ENCODE assay signal across 20 mouse cellular contexts in the genomic region with DNA sequence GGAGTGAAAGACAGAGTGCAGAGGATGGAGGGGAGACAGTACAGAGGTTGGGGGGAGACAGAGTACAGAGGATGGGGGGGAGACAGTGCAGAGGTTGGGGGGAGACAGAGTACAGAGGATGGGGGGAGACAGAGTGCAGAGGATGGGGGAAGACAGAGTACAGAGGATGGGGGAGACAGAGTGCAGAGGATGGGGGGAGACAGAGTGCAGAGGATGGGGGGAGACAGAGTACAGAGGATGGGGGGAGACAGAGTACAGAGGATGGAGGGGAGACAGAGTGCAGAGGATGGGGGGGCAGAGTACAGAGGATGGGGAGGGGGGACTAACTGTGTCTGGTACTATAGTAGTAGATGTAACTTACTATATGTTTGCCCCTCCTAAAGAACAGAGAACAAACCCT. TPM values are rescaled to one million over a fixed set of nuclear protein-coding genes. Genes with fewer than 3 reads are reported as not detected.
A peak's percentile ranks its signal among the peaks of the same experiment; 100 is the strongest.
DNase-seq lines count a peak whose midpoint lies in the region; ATAC-seq and TF ChIP-seq lines count a peak whose summit lies in the region.
"Had no signal": no experiment of that assay in that cellular context is flagged by ENCODE, and none has a peak within 500 bp of the region (broad histone marks: within the 10 kb centered on the region; RNA-seq: fewer than 3 reads in every experiment).

No protein-coding gene starts in this region.

- ATAC-seq in heart, postnatal 0 days (ENCODE audit: insufficient read depth, low read depth): no peak
- peak; percentile 63; the same call in 1 of the 2 replicates for ATAC-seq in megakaryocyte-erythroid progenitor cell, adult 5-6 weeks (replicated peaks; ENCODE audit: low FRiP score, low TSS enrichment, poor library complexity, severe bottlenecking)
- ATAC-seq: activated CD4-positive, CD25-positive, alpha-beta regulatory T cell, adult 4 months; inflammation-experienced regulatory T-cells, adult 6 months had no signal

- H3K9me3 ChIP-seq in heart, embryonic 10.5 days: no peaks in the 10 kb centered on the region
- H3K9me3 ChIP-seq in heart, postnatal 0 days (replicated peaks; ENCODE audit: control insufficient read depth, low read length): no peaks in the 10 kb centered on the region
- H3K9me3 ChIP-seq: embryonic facial prominence, embryonic 13.5 days; G1E; hindbrain, embryonic 13.5 days had no signal

- TF ChIP-seq EP300 in heart, postnatal 0 days (IDR thresholded peaks at IDR 0.05; ENCODE audit: low read depth): no peak

- H3K4me2 ChIP-seq in heart, postnatal 0 days (ENCODE audit: low read depth, low read length): no peak overlapping the region
- H3K4me2 ChIP-seq: embryonic facial prominence, embryonic 13.5 days; hindbrain, embryonic 13.5 days; liver, embryonic 11.5 days had no signal

- H3K4me1 ChIP-seq in heart, embryonic 10.5 days: peaks cover 35% of the 10 kb centered on the region
- H3K4me1 ChIP-seq in heart, postnatal 0 days (ENCODE audit: control insufficient read depth, insufficient read depth): peaks cover 18% of the 10 kb centered on the region

- no peaks in the 10 kb centered on the region for H3K27me3 ChIP-seq in heart, embryonic 10.5 days (ENCODE audit: insufficient read depth, poor library complexity, severe bottlenecking)
- H3K27me3 ChIP-seq in heart, postnatal 0 days (ENCODE audit: control insufficient read depth, insufficient read depth, low read length): no peaks in the 10 kb centered on the region
- H3K27me3 ChIP-seq: embryonic facial prominence, embryonic 13.5 days had no signal

- no peaks in the 10 kb centered on the region for H3K36me3 ChIP-seq in heart, embryonic 10.5 days
- H3K36me3 ChIP-seq in heart, postnatal 0 days (replicated peaks; ENCODE audit: control insufficient read depth, insufficient read depth, low read length): no peaks in the 10 kb centered on the region
- H3K36me3 ChIP-seq: embryonic facial prominence, embryonic 13.5 days; G1E; hindbrain, embryonic 13.5 days had no signal

- TF ChIP-seq CTCF in heart, postnatal 0 days (IDR thresholded peaks at IDR 0.05; ENCODE audit: low read depth): no peak

- no peak overlapping the region for H3K9ac ChIP-seq in heart, postnatal 0 days (replicated peaks; ENCODE audit: low read depth, low read length)
- H3K9ac ChIP-seq: embryonic facial prominence, embryonic 13.5 days; hindbrain, embryonic 13.5 days had no signal

- peak overlapping the region; percentile 86 for H3K27ac ChIP-seq in heart, embryonic 10.5 days
- peak overlapping the region; percentile 93 for H3K27ac ChIP-seq in heart, postnatal 0 days (ENCODE audit: low read depth)
- H3K27ac ChIP-seq: embryonic facial prominence, embryonic 13.5 days; hindbrain, embryonic 13.5 days had no signal

- no peak for DNase-seq in heart, embryonic 10.5 days (ENCODE audit: low spot score)
- no peak for DNase-seq in heart, adult 9 months (ENCODE audit: low spot score in 2 of 2)
- DNase-seq in heart, postnatal 0 days (ENCODE audit: low spot score): no peak
- no peak for DNase-seq in heart, postnatal 4 days
- DNase-seq in CD4-positive helper T cell, adult 2 months (ENCODE audit: low read depth, low spot score): peak; percentile 19
- DNase-seq in embryo, embryonic 10 days (ENCODE audit: low spot score): no peak
- DNase-seq: adrenal gland, postnatal 10 days; cerebellum, postnatal 10 days; lung, adult 18-20 months; lung, postnatal 36 days; thymus, adult 2 months had no signal

- no peak overlapping the region for H3K4me3 ChIP-seq in heart, embryonic 10.5 days
- H3K4me3 ChIP-seq in heart, postnatal 0 days (ENCODE audit: low read depth, low read length): no peak overlapping the region
- H3K4me3 ChIP-seq: embryonic facial prominence, embryonic 13.5 days; hindbrain, embryonic 13.5 days had no signal

RNA-seq across cellular contexts. Expression of a gene that starts 20.5 kb away (rescaled TPM):
- polyA plus RNA-seq in heart, embryonic 10.5 days (2016; fragmentation: Nextera tagmentation; extraction: Ambion mirVana): 7.3 and 15.0 TPM in 2 replicates
- total RNA-seq in heart, postnatal 0 days (2014; rRNA removed; ENCODE audit: low replicate concordance): 7.0 and 9.4 TPM in 2 replicates
- polyA plus RNA-seq in heart, postnatal 0 days (2015; fragmentation: Nextera tagmentation; extraction: Ambion mirVana): 6.2 and 6.3 TPM in 2 replicates
- total RNA-seq in heart, postnatal 4 days (2021): 10 to 100 TPM; 16.6 to 17.4 TPM
- 0.49 TPM in 1 of 2 replicates, not detected in the other for total RNA-seq in megakaryocyte-erythroid progenitor cell, adult 5-6 weeks (2014; fragmentation: Nextera tagmentation)
- 0.19 TPM in 1 of 2 replicates, not detected in the other for total RNA-seq in megakaryocyte-erythroid progenitor cell, adult 5-6 weeks (2017)
- total RNA-seq: gastrocnemius, adult 18-20 months had no signal
- polyA plus RNA-seq: activated CD4-positive, CD25-positive, alpha-beta regulatory T cell, adult 4 months; C2C12; G1E; inflammation-experienced regulatory T-cells, adult 6 months had no signal
